Mouse (Mus musculus) neutrophil, adult 5-6 weeks (primary cell): ENCODE data around the gene 4833427G06Rik. TPM values are rescaled to one million over a fixed set of nuclear protein-coding genes. Genes with fewer than 3 reads are reported as not detected.
"Not testable (repeated sequence)": the region's sequence is repeated elsewhere in the genome, so short reads cannot be mapped to it uniquely, and the experiment has no call there.

Experiments used
- ATAC-seq: fragments of 151-379, 151-347 bp; 2 replicates; pipeline ENCODE4 v1.8.0; 2017; ENCODE audit warnings: mild to moderate bottlenecking, moderate TSS enrichment; ENCODE audit not compliant: insufficient number of reproducible peaks, poor library complexity, low FRiP score, severe bottlenecking; ENCODE audit errors: extremely low read depth
- total RNA-seq: library from RNA; stranded (forward); fragments of 200-1000 nt; gene quantifications from 2 replicates; pipeline ENCODE4 v1.2.3, GENCODE M21; 2017

The 4833427G06Rik gene
- total RNA-seq, result not detected in 2 replicates

DNA sequence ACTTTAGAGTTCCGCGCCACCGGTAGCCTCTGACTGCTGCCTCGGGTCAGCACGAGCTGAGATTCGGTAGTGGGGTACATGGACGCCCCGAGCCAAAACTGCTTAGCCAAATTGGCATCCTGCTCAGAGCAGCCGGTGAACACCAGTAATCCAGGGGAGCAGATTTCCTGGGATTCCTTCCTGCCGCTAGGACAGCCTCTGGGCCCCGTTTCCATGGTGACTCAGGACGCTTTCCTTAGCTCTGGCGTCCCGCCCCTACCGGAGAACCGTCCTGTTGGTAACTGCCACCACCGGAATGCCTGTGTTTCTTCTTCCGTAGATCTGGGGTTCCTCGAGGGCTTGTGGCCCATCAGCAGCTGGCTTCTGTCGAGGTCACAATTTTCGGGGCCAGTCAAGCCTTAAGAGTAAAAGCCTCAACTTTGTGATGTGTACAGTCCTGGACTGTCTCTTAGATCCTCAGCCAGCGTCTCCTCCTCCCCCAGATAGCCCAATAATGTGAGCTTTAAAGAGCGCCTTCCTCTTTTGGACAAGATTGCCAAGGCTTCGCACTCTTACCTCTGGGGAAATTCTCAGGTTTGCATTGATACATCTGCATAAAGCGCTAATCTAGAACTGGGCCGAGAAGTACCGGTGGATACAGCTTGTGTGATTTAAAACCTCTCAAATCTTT is at the start of gene 4833427G06Rik:
4833427G06Rik (minus strand) TSS at position 323 of the 670 bp plus-strand sequence.
- no peak for ATAC-seq

DNA sequence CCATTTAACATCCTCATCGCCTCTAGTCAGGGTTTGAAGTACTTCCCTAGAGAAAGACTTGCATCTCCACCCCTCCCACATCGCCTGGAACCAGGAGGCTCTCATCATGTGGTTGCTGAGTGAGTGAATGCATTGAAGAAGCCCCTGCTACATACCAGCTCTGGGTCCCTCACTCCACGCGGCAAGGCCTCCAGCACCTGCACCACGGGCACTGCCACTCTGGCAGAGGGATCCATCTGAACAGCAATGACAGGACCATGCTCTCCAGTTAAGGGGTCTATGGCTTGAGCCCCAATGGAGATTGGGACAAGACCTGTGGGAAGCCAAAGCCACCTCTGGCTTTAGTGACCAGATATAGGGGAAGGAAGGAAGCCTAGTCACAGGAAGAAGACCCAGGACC is 45.4 kb upstream of the 4833427G06Rik start:
- ATAC-seq, result no peak

DNA sequence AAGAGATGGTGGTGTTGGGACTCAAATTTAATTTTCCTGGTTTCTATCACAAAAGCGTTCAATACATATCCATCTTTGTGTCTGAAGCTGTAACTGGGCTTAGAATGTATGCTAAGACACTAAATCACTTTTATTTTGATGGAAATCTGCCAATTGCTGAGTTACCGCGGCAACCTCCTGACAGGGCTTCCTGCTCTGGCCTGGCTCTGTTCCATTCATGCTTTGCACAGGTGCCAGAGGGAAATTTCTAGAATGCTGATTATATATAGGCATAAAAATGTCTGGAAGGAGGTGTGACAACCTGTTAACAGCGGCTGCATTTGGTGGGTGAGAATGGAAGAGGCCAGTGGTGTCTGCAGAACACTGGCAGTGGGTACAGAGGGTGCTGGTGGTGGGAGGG is 44.6 kb upstream of the 4833427G06Rik start:
- ATAC-seq, result no peak

DNA sequence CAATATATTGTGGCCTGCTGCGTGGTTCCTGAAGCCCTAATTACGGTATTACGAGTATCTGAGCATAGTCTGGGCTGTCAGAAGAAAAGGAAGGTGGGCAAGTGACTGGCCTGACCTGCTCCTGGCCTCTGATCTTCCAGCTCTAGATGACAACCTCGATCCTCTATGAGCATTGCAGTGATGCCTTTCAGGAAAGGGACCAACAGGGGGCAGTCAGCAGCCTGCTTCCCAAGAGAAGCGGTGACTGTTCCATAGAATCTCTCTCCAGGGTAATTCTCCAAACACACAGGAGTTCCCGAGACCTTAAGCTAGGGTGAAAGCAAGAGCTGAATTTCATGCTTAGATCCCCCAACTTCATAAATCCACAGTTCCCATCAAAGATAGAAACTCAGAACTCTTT is 42.3 kb upstream of the 4833427G06Rik start:
- no peak for ATAC-seq

GRCm38 (mm10) chr9:51143437-51143836 is 41.6 kb upstream of the 4833427G06Rik start:
- no peak for ATAC-seq

GRCm38 (mm10) chr9:51140711-51141110 is 38.8 kb upstream of the 4833427G06Rik start:
- no peak for ATAC-seq

GRCm38 (mm10) chr9:51139401-51139800 is 37.5 kb upstream of the 4833427G06Rik start:
- not testable (repeated sequence) for ATAC-seq

DNA sequence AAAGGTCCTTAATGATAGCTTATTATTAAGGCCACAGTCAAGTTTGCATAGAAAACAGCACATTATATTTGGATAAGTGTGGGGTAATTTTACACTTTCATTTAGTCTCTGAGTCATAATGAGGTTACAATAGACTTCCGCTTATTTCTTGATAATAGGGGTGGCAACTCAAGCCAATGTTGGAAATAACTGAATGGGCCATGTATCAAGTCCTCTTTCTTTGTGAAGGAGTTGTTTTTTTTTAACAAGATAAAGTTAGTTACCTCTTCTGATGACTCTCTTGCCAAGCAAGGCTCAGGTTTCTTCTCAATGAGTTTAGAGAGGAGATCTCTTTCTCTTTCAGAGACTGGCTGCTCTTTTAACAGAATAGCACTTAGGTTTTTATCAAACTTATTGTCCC is 36.4 kb upstream of the 4833427G06Rik start:
- ATAC-seq, result no peak

- ATAC-seq, result no peak
These were observed 36.0 kb upstream of the 4833427G06Rik start for GRCm38 (mm10) chr9:51137836-51138235.

GRCm38 (mm10) chr9:51137432-51137831 is 35.6 kb upstream of the 4833427G06Rik start:
- no peak for ATAC-seq

DNA sequence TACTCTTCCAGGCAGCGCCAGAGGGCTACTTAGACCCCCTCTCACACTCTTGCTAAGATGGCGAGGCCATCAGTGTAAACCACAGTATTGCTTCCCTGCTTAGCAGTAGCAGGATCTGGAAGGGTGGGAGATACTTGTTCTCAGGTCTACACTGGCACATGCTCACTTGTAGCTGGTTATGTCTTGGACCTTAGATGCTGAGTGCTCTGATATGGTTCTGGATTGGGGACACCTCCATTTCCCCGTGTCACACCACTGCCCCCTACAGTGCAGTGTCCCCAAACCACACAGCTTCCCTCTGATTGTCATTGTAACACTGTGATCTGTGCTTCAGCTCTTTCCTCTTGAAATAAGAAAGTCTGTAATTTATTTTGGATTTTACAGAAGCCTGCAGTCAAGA is 35.1 kb upstream of the 4833427G06Rik start:
- no peak for ATAC-seq

DNA sequence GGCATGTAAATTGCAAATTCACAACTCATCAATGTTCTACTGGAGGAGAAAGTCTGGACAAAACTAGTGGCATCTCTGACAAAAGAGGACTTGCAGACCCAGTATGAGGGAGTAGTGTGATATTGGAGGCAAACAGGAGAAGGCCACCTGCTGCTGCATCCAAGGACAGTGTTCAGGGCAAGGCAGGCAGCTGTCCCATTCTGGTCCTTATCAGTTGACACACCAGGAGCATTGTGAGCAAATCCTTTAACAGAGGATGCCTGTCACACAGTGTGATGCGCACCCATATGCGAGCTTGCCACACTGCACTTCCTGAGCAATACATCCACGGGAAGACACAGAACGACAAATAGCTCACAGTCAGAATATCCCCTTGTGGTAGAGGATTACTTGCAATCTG is 12.9 kb upstream of the 4833427G06Rik start:
- ATAC-seq, result no peak

DNA sequence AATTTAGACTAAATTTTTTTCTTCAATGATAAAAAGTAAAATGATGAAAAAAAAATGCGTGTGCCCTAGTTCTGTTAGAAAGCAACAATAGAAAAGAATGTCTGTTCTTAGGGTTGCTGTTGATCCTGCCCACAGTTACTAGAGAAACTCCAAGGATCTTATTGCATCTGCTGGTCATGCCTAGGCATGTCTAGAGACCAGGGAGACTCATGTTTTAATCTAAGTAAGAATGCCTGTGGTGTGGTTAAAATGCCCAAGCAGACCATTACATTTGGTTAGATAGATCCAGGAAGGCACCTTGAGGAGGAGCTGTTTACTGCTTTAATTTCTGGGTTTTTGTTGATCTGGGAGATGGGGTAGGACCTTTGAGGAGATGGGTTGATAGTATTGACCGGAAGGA is 3.9 kb upstream of the 4833427G06Rik start:
- ATAC-seq, result no peak

DNA sequence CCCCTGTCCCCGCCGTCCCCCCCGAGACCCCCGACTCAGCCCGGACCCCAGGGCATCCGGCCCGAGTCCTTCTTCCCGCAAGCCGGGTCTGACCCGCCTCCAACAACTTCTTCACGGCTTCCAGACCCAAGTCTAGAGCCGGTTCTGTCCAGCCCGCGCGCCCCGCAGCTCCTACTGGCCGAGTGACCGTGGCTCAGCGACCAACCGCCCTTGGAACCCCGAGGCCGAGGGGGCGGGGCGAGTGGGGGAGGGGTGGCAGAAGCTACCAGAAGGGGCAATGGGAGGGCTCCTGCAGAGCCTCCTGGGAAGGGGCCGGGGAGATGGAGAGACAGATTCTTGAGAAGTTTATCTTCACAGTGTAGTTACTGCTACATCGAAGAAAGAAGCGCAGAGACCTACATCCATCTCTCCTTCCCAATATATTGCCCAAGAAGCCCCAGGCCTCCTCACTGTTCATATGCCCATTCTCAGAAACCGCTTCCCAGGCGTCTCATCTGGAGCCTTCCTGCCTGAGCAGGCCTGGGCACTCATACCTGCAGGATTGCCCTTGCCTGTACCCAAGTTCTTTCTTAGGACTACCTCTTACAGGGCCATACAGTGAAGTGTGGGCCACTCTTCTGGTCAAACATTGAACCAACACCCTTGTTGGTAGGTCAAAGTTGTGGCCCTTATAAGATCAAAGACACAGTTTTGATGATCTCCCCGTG is 2.1 kb upstream of the 4833427G06Rik start:
- no peak for ATAC-seq

DNA sequence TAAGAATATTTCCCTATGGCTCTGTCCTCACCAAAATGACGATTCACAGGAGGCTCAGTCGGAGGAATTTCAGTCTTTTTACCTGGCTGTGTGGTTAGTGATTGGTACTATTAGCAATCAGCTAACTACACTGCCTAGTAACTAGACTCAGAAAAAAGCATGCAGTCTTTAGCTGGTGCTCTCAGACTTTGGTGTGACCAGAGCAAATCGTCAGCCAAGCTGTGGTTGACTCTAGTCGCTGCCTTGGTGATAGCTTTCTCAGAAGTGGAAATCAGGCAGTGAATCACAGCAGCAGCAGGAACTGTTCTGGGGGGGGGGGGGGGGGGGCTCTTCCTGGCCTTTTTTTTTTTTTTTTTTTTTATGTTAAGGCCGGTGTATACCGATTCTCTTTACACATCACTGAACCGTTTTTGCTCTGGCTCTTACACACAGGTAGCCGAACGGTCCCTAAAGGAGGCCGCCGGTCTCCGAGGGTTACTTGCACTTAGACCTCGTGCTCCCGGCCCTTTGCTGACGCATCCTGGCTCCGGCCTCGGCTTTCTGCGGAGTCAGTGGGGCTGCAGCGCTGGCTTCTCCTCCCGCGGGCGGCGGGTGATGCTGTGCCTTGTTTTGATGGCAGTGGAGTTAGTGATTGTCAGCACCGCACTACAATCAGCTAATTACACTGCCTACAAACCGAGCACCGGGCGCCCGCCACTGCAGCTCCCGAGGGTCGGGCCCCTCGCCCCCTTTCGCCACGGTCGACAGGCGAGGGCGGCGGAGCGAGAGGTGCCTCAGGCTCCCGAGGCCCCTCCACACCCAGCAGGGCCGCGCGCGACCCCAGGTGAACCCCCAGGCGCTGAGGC is 1.3 kb upstream of the 4833427G06Rik start:
- 0 out of 2 replicates have a peak, but pooled peaks have one; percentile 16 for ATAC-seq

- no peak for ATAC-seq
These were observed 5.6 kb downstream of the 4833427G06Rik start for GRCm38 (mm10) chr9:51096306-51096705.

DNA sequence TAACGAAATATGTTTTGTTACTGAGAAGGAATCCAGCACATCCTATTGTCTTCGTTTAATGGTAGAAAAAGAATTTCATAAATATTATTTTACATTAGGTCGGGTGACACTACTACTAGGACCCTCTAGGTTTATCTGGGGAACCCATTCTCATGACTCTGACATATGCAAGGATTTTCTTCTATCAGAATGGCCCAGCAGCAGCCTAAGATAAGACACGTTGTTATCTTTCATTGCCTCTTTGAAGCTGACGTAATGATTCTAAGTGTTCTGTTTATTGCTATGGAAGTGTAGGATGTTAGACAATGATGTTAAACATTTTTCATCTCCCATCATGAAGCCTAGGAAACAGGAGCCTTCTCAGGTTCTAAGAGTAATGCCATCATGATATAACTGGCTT is 8.2 kb downstream of the 4833427G06Rik start:
- ATAC-seq, result no peak

- no peak for ATAC-seq
These were observed 20.3 kb downstream of the 4833427G06Rik start for GRCm38 (mm10) chr9:51081614-51082013.

GRCm38 (mm10) chr9:51076979-51077315 is 24.9 kb downstream of the 4833427G06Rik start, which contains the start of gene Layn:
Gene Layn (minus strand): TSS chr9:51077094.
- 0 out of 2 replicates have a peak, but pooled peaks have one; percentile 33 for ATAC-seq
